Mouse (Mus musculus): ENCODE data around the gene Ccdc107. TPM values are rescaled to one million over a fixed set of nuclear protein-coding genes. Genes with fewer than 3 reads are reported as not detected.

Ccdc107 gene
- total RNA-seq, 2 experiments from 2014 or later = 31.1 to 32.5 TPM

DNA sequence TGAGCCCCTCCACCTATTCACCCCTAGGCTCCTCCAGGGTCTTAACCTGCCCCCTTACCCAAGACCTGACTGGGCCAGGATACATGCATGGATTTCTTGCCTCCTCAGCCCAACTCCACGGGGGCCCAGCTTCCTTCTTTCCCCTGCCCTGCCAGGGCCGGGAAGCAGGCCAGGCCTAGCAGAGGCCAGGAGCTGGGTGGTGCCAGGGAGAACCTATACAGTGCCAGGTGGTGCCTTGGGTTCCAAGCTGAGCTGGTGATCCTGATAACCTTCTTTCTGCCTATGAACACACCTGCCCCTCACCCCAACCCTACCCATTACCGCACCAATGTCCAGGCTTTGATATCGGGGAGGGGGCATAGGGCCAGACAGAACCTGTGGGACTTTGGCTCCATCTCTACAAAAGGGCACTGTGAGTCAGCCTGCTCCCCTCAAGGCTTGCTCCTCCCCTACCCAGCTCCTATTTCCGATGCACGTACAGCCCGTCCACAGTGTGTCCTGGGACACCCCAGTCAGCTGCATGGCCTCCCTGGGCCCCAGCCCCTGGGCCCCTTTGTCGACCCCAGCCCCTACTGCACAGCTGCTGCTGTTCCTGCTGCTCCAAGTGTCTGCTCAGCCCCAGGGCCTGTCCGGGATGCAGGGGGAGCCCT, 14.0 kb downstream of the Ccdc107 start, which contains the start of gene Car9:
Gene Car9 (plus strand): TSS at position 431 of the 650 bp plus-strand sequence.
- DNase-seq (ENCODE audit: extremely low spot score in 1 of 2, low spot score in 2 of 2) = no peak
- intact Hi-C loops (cut with DNase I) = no loop called here

DNA sequence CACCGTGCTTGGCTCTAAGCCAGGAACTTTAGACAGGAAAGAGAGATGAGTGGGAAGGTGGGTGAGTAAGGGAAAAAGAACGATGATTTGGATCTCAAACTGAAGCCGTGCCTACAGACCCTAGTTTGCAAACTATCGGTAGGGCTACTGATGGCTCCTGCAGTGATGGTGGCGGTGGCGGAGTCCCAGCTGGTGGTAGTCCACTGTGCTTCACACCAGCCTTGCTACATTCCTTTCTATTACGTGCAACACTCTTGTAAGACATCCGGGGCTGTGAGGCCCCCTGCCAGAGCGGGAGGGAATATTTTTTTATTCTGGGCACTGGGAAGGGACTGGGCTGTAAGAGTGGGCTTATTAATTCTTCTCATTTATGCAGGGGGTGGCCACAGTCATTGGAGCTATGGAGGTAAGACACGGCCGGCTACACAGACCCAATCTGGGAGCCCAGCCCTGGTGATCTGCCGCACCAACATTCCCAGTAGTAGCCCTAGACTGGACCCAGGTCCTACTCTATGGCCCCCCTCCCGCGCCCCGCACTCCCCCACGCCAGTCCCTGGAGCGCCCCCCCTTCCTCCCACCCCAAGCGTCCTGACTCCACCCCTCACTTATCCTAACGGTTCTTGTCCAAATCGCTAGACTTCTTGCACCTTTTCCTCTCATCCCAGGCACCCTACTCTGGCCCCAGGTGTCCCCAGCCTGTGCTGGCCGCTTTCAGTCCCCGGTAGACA, 15.4 kb downstream of the Ccdc107 start:
- no peak for DNase-seq (ENCODE audit: extremely low spot score in 1 of 2, low spot score in 2 of 2)

DNA sequence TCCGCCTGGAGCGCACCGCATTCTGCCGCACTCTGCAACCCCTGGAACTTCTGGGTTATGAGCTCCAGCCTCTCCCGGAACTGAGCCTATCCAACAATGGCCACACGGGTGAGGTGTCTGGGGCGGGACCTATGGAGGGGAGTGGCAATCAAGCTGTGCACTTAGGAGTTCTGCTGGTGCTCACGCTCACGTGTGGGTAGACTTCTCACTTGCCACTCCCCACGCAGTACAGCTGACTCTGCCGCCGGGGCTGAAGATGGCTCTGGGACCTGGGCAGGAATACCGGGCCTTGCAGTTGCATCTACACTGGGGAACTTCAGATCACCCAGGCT, 15.9 kb downstream of the Ccdc107 start:
- DNase-seq (ENCODE audit: extremely low spot score in 1 of 2, low spot score in 2 of 2) = peak in 1 of 2 experiments; percentile 50
- intact Hi-C loops (cut with DNase I) = no loop called here

More for the DNA sequence above, 15.4 kb downstream of the Ccdc107 start:
- intact Hi-C loops (cut with DNase I) = no loop called here

DNA sequence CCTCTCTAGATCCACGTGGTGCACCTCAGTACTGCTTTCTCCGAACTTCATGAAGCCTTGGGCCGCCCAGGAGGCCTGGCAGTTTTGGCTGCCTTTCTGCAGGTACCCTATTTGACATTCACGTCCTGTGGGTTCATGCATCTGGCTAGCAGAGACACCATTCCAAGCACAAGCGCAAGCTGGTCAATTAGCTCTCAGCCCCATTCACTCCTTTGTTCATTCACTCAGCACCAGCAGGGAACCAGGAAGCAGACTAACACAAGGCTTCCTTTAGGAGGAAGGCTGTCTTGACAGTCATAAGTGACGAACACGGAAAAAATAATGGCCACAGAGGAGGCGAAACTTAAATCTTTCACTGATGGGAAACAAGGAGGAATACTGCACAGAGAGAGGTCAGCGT, 16.4 kb downstream of the Ccdc107 start:
- intact Hi-C loops (cut with DNase I) = no loop called here
- no peak for DNase-seq (ENCODE audit: extremely low spot score in 1 of 2, low spot score in 2 of 2)

DNA sequence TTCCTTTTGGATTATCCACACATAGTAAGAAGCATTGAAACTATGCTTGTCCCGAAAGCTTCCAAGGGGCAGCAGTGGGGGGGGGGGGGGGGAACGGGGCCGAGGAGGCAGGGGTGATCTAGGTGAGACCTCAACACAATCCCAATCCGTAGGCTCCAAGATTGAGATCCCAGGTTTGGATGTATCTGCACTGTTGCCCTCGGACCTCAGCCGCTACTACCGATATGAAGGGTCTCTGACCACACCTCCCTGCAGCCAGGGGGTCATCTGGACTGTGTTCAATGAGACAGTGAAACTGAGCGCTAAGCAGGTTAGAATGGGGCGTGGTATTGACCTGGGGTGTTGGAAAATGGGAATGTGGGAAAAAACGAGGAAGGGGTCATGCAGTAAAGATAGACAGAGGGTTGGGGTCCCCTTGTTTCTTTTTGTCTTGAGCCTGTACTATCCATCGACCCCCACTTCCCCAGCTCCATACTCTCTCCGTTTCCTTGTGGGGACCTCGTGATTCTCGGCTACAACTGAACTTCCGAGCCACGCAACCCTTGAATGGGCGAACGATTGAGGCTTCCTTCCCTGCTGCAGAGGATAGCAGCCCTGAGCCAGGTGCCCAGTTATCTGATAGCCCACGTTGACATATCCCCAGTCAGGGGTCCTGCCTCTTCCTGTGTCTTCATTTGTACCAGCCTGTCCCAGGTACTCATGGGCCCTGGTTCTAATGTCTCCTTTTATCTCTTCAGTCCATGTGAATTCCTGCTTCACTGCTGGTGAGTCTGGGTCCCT, 19.2 kb downstream of the Ccdc107 start:
- intact Hi-C loops (cut with DNase I) = no loop called here

DNA sequence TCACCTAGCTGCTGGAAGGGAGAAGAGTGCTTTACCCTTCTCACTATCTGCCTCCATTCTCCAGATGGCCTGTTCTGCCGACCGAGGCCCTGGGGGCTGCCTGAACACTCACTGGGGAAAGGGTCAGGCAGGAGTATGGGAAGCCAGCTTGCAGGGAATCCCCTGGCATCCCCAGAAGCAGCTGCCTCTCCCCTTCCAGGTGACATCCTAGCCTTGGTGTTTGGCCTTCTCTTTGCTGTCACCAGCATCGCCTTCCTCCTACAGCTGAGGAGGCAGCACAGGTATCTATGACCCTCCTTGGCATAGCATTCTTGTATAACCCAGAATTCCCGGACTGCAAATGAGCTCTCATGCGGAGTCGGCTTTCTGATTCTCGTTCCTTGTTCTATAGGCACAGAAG, 20.0 kb downstream of the Ccdc107 start:
- DNase-seq (ENCODE audit: extremely low spot score in 1 of 2, low spot score in 2 of 2) = no peak
- intact Hi-C loops (cut with DNase I) = no loop called here

More for the DNA sequence above, 19.2 kb downstream of the Ccdc107 start:
- DNase-seq (ENCODE audit: extremely low spot score in 1 of 2, low spot score in 2 of 2) = no peak

DNA sequence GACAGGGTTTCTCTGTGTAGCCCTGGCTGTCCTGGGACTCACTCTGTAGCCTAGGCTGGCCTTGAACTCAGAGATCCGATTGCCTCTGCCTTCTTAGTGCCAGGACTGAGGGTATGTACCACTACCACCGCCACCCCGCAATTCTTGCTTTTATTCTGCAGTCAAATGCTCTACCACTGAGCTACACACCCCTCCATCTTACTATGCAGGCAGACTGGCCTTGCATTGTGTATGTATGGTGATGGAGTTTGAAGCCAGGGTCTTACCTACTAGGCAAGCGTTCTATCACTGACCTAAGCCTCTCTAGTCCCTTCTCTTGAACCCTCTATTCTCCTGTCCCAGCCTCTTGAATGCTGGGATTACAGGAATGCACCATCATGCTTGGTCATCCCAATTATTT, 20.6 kb downstream of the Ccdc107 start:
- intact Hi-C loops (cut with DNase I) = no loop called here
- no peak for DNase-seq (ENCODE audit: extremely low spot score in 1 of 2, low spot score in 2 of 2)

DNA sequence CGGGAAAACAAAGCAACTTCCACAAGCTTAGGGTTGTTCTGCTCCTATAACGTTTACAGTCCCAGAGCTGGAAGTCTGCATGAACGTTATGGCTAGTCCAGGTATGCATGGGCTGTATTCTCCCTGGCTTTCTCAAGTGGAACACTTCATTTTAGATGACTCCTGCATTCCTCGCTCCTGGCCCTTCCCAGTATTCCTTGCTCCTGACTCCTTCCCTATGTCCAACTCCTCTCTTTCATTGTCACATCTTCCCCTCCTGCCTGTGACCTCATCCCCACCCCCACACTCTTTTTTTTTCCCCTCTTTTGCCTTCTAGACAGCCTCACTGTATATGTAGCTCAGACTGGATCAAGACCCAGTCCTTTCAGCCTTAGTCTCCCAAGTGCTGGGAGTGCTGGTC, 21.1 kb downstream of the Ccdc107 start:
- intact Hi-C loops (cut with DNase I) = no loop called here
- DNase-seq (ENCODE audit: extremely low spot score in 1 of 2, low spot score in 2 of 2) = no peak

DNA sequence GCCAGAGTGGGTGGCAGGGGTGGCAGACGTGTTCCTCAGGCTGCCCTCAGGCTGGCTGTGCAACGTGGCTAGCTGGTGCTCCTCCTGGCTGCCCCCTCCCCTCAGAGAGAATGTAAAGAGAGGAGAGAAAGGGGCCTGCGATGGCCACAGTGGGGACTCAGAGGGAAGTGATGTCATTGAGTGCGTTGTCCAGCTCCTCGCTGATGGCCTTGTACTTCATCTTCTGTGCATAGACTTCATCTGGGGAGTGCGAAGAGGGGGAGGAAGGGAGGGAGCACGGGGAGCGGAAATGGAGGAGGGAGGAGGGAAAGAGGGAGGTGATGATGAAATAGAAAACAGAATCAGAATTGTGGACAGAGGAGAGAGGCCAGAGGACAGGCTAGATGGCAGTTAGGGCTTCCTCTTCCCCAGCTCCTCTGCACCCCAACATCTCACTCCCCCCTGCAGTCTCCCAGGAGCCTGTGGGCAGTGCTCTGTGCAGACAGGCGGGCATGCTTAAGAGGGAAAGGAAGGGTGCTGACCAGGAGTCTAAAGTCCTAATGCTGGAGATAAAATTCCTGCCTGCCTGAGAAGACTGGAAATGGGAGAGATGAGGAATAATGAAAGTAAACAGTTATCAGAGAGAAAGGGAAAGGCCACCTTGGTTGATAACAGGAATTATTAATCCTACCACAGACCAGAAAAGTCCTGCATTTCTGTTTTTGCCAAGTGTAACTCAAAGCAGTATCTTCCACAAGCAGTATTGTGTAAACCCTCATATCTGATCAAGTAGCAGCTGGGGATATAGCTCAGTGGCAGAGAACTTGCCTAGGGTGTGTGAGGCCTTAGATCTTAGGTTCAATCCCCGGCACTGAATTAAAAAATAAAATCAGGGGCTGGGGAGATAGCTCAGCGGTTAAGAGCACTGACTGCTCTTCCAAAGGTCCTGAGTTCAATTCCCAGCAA, 23.3 kb downstream of the Ccdc107 start:
- DNase-seq (ENCODE audit: extremely low spot score in 1 of 2, low spot score in 2 of 2) = no peak
- intact Hi-C loops (cut with DNase I) = no loop called here

DNA sequence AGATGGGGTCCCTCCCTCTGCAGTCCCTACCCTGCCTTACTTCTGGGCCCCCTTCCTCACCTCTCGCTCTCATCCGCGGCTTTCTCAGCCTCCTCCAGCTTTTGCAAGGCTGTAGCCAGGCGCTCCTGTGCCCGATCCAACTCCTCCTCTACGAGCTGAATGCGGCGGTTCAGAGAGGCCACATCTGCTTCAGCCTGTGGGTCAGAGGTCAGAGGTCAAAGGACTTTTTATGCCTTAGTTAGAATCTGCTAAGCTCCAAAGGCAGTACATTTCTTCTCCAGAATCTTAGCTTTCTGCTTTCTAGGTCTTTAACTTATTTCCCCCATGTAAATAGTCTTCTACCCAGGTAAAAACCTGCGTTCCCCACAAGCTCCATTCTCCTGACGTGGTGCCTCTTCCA, 26.9 kb downstream of the Ccdc107 start:
- intact Hi-C loops (cut with DNase I) = no loop called here
- DNase-seq (ENCODE audit: extremely low spot score in 1 of 2, low spot score in 2 of 2) = no peak

DNA sequence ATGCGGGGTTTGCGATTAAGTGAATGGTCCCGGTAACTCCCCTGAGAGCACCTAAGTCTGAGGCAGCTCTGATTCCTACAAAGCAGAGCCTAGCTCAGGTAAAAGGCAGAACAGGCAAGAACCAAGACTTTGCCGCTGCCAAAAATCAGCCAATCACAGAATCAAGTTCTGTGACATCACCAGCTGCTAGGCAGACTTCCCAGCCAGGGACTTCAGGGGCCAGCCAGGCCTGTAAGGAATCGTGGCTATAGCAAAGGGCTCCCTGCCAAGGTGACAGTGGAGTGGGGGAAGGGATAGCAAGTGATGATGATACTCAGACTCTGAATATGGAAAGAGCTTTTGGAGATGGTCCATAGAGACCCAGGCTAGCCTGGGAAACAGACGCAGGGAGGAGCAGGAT, 27.3 kb downstream of the Ccdc107 start:
- DNase-seq (ENCODE audit: extremely low spot score in 1 of 2, low spot score in 2 of 2) = peak; percentile 76 to 84
- intact Hi-C loops (cut with DNase I) = no loop called here

DNA sequence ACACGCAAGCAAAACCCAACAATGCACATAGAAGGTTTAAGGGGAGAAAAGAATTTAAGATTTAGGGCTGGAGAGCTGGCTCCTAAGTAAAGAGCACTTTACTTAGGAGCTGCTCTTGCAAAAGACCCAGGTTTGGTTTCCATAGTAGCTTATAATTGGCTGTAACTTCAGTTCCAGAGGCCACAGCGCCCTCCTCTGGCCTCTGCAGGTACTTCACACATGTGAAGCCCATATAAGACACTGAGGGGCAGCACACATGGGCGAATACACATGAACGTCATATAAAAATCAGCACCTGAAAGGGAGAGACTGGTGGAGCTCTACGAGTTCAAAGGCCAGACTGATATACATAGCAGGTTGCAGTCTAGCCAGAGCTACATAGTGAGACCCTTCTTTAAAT, 35.2 kb downstream of the Ccdc107 start:
- no peak for DNase-seq (ENCODE audit: extremely low spot score in 1 of 2, low spot score in 2 of 2)
- intact Hi-C loops (cut with DNase I) = loop anchor here (5.0 kb wide), 1 partner anchor 36 kb away; the partner anchor contains the start of gene Ccdc107

DNA sequence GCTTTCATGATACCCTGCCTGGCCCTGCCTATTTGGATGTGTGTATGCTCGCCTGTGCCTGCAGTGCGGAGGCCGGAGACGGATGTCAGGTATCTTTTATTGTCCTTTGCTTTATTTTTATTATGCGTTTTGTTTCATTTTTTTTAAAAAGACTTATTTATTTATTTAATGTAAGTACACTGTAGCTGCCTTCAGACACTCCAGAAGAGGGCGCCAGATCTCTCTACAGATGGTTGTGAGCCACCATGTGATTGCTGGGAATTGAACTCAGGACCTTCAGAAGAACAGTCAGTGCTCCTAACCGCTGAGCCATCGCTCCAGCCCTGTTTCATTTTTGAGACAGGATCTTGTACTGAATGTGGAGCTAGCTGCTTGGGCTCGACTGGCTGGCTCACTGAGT, 35.8 kb downstream of the Ccdc107 start:
- intact Hi-C loops (cut with DNase I) = loop anchor here (5.0 kb wide), 1 partner anchor 36 kb away; the partner anchor contains the start of gene Ccdc107

DNA sequence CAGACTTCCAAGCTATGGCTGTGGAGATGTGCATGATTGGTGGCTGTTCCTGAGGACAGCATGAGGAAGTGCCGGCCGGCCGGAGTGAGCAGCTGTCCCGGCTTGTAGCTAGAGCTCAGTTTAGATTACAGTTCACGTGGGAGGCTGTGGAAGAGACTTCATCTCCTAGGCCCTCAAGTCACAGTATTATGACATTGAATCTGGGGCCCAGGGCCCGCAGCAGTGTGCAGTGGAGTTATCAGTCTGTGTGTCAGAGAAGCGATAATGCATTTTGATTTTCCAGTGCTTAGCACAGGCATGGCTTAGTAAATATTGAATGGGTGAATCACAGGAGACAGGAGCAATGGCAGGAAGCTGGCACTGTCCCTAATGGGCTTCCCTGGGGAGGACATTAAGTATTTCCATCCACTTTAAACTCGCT, 37.4 kb downstream of the Ccdc107 start:
- DNase-seq (ENCODE audit: extremely low spot score in 1 of 2, low spot score in 2 of 2) = peak in 1 of 2 experiments; percentile 36
- intact Hi-C loops (cut with DNase I) = no loop called here

More for the DNA sequence above, 35.8 kb downstream of the Ccdc107 start:
- no peak for DNase-seq (ENCODE audit: extremely low spot score in 1 of 2, low spot score in 2 of 2)

DNA sequence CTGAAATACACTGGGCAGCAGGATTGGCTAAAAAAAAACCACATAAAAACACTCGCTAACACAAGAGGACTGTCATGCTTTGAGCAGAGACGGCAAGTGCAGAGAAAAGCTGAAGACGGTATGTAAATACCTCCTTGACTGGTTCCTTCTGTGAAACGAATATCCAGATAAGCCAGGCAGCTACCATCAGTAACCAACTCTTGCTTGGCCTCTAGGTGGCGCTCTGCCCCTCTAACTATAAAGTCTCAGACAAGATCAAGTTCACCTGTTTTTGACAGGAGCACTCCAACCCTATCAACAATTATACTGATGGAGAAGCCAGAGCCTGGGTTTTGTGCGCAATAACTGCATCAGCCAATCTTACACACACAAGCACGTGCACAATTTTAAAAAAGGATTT, 37.9 kb downstream of the Ccdc107 start:
- intact Hi-C loops (cut with DNase I) = no loop called here
- DNase-seq (ENCODE audit: extremely low spot score in 1 of 2, low spot score in 2 of 2) = peak; percentile 70 to 83

DNA sequence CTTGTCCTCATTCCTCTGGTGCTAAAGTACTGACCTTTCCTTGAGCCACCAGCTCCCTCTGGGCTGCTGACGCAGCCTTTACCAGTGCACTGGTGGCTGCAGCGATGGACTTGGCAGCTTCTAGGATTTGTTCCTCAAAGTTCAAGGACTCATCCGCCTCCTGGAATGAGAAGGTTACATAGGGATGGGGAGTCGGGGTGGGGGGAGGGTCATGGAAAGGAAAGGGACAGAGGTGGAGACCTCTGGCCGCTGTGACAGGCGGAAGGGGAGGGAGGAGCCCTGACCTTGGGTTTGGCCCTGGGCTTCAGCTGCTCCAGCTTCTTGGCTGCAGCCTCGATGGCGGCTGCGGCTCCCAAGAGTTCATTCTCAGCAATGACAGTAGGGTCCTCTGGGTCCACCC, 40.6 kb downstream of the Ccdc107 start:
- intact Hi-C loops (cut with DNase I) = no loop called here
- peak in 1 of 2 experiments; percentile 20 for DNase-seq (ENCODE audit: extremely low spot score in 1 of 2, low spot score in 2 of 2)

DNA sequence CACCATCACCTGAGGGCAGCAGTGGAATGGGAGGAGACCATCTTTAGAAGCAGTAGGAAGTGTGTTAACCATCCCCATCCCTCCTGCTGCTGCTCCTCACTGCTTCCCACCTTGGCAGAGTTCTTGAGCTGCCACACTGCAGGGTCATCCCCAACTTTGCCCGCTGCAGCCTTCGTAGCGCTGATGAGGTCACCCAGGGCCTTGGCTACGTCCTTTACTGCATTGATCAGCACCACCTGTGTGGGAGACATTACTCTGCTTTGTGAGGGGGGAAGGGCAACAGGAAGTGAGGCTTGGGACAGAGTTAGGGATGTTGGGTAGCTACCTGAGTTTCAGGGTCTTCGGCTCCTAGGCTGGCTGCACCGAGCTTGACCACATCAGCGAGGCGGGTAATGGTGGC, 42.9 kb downstream of the Ccdc107 start:
- intact Hi-C loops (cut with DNase I) = no loop called here
- peak in 1 of 2 experiments; percentile 14 for DNase-seq (ENCODE audit: extremely low spot score in 1 of 2, low spot score in 2 of 2)

DNA sequence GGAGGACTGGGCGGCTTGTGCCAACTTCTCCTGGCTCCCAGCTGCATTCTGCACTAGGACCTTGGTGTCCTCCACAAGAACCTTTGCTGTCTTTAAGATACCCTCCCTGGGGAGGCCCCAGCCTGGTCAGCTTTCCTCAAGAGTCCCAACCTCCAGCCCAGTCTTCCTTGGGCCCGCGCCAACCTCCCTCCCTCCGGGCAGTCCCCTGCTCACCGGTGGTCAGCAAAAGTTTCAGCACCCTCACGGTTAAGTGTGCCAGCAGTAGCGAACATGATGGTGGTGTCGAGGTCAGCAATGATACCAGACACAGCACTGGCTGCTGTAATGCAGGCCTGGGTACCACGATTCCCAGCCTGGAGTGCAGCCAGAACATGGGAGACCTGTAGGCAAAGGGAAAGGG, 43.3 kb downstream of the Ccdc107 start:
- intact Hi-C loops (cut with DNase I) = no loop called here

DNA sequence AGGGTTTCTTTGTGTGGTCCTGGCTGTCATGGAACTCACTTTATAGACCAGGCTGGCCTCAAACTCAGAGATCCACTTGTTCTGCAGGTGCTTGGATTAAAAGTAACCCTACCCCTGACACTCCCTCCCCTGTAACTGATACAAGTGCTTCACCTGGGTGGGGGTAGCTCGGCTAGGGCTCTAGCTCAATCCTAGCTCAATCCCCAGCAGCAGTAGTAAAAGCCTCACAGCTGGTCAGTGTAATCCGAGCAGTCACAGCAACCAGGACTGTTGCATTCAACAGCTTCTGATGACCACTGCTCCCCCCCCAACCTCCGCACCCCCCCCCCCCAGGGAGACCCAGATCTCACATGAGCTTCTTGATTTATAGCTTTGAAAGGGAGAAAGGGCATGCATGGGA, 49.3 kb downstream of the Ccdc107 start:
- intact Hi-C loops (cut with DNase I) = no loop called here
- DNase-seq (ENCODE audit: extremely low spot score in 1 of 2, low spot score in 2 of 2) = no peak

More for the DNA sequence above, 43.3 kb downstream of the Ccdc107 start:
- DNase-seq (ENCODE audit: extremely low spot score in 1 of 2, low spot score in 2 of 2) = peak in 1 of 2 experiments; percentile 47
